Mouse (Mus musculus) G1E (cell line): ENCODE results near the gene Gm1553. TPM values are rescaled to one million over a fixed set of nuclear protein-coding genes. Genes with fewer than 3 reads are reported as not detected.

Source experiments
- ATAC-seq: 2 replicates; pipeline ENCODE4 v1.8.0; 2016; ENCODE audit warnings: mild to moderate bottlenecking; ENCODE audit not compliant: insufficient number of reproducible peaks, poor library complexity, low FRiP score, severe bottlenecking; ENCODE audit errors: extremely low read depth
- DNase-seq: peaks from one replicate; pipeline ENCODE4 v3.0.0; 2012; ENCODE audit warnings: low spot score
- H3K27me3 ChIP-seq: 2 replicates; pipeline ENCODE4 v1.6.1; 2012; ENCODE audit warnings: mild to moderate bottlenecking, low read length, inconsistent platforms; ENCODE audit not compliant: insufficient read depth
- H3K36me3 ChIP-seq: replicated peaks from 2 replicates; pipeline ENCODE3; 2012; ENCODE audit warnings: mild to moderate bottlenecking, inconsistent platforms
- H3K4me1 ChIP-seq: 2 replicates; pipeline ENCODE4 v1.6.1; 2012; ENCODE audit warnings: low read depth, low read length, inconsistent platforms, mixed read lengths; ENCODE audit not compliant: insufficient read depth
- H3K4me3 ChIP-seq: 2 replicates; pipeline ENCODE4 v1.5.1; 2012; ENCODE audit warnings: low read depth, mild to moderate bottlenecking, inconsistent platforms, low read length, moderate library complexity, mixed read lengths
- H3K9me3 ChIP-seq: replicated peaks from 2 replicates; pipeline ENCODE4 v1.6.1; 2012; ENCODE audit warnings: inconsistent platforms
- CTCF ChIP-seq: IDR thresholded peaks from 2 replicates; pipeline ENCODE4 v1.5.1; 2012; ENCODE audit warnings: low read depth, low read length, inconsistent platforms, mixed read lengths
- GATA1 ChIP-seq: IDR thresholded peaks from 2 replicates; pipeline ENCODE4 v1.6.1; 2012; ENCODE audit warnings: borderline replicate concordance, low read length, inconsistent platforms, mixed read lengths
- GATA2 ChIP-seq: IDR thresholded peaks from 2 replicates; pipeline ENCODE4 v1.6.1; 2012; ENCODE audit warnings: low read depth, low read length, inconsistent platforms, borderline replicate concordance
- POLR2AphosphoS5 ChIP-seq: IDR thresholded peaks from 2 replicates; pipeline ENCODE4 v1.6.1; 2012; ENCODE audit warnings: low read depth, low read length, inconsistent platforms; ENCODE audit not compliant: insufficient replicate concordance
- TAL1 ChIP-seq: conservative IDR thresholded peaks from 2 replicates; pipeline ENCODE4 v1.6.1; 2012; ENCODE audit warnings: low read depth, low read length, inconsistent platforms, mixed read lengths
- polyA plus RNA-seq: library from polyadenylated mRNA; stranded (reverse); fragments of >175 nt; gene quantifications from 2 replicates; pipeline ENCODE4 v1.2.3, GENCODE M21; 2012
- total RNA-seq, 2 experiments: library from RNA; stranded (forward) in 1 of 2; stranded (reverse) in 1 of 2; fragments of 200-1000 nt in 1 of 2; fragments of >200 nt in 1 of 2; fragmentation: Nextera tagmentation in 1 of 2; gene quantifications; 2 replicates each; pipeline ENCODE4 v1.2.3; 2014 to 2017

Gm1553 gene
- total RNA-seq (2014; fragmentation: Nextera tagmentation) (not detected in 2 replicates), total RNA-seq (2017) (not detected in 2 replicates), polyA plus RNA-seq (not detected in 2 replicates)

GRCm38 (mm10) chr10:82492518-82492917 lies at the start of gene Gm1553:
Gene Gm1553 (minus strand): TSS chr10:82492618.
- ATAC-seq (no peak), DNase-seq (no peak)
- TF ChIP-seq GATA2, result no peak
- no peak for TF ChIP-seq TAL1
- TF ChIP-seq CTCF, result no peak
- no peak for TF ChIP-seq GATA1
- no peak for TF ChIP-seq POLR2AphosphoS5
- H3K9me3 ChIP-seq, result no peaks in the 10 kb centered on the region
- no peaks in the 10 kb centered on the region for H3K36me3 ChIP-seq
- no peak within 1 kb of the TSS for H3K4me3 ChIP-seq
- no peaks in the 10 kb centered on the region for H3K4me1 ChIP-seq
- H3K27me3 ChIP-seq, result no peaks in the 10 kb centered on the region

Other genes starting within 250 kb of the Gm1553 start
- gene 4932415D10Rik, start 176.0 kb downstream of the Gm1553 start, total RNA-seq (2014; fragmentation: Nextera tagmentation), result not detected in 2 replicates
- gene 4932415D10Rik, start 176.0 kb downstream of the Gm1553 start, total RNA-seq (2017), result 0.06 and 0.11 TPM in 2 replicates
- not detected in 2 replicates for gene 4932415D10Rik, start 176.0 kb downstream of the Gm1553 start, polyA plus RNA-seq
- 23.2 and 25.1 TPM in 2 replicates for gene Gm4924, start 138.4 kb downstream of the Gm1553 start, total RNA-seq (2014; fragmentation: Nextera tagmentation)
- gene Gm4924, start 138.4 kb downstream of the Gm1553 start, total RNA-seq (2017), result 19.3 and 25.6 TPM in 2 replicates
- 0.08 and 0.27 TPM in 2 replicates for gene Gm4924, start 138.4 kb downstream of the Gm1553 start, polyA plus RNA-seq
- gene 1190007I07Rik, start 130.6 kb upstream of the Gm1553 start, total RNA-seq (2014; fragmentation: Nextera tagmentation), result 4.1 and 10.5 TPM in 2 replicates
- gene 1190007I07Rik, start 130.6 kb upstream of the Gm1553 start, total RNA-seq (2017), result 54.8 and 55.8 TPM in 2 replicates
- 58.5 and 59.5 TPM in 2 replicates for gene 1190007I07Rik, start 130.6 kb upstream of the Gm1553 start, polyA plus RNA-seq
- gene Tdg, start 137.2 kb upstream of the Gm1553 start, total RNA-seq (2014; fragmentation: Nextera tagmentation), result 40.9 and 62.2 TPM in 2 replicates
- 15.7 and 18.8 TPM in 2 replicates for gene Tdg, start 137.2 kb upstream of the Gm1553 start, total RNA-seq (2017)
- gene Tdg, start 137.2 kb upstream of the Gm1553 start, polyA plus RNA-seq, result 16.7 and 16.9 TPM in 2 replicates
- 0.29 TPM in 1 of 2 replicates, not detected in the other for gene Glt8d2, start 198.0 kb upstream of the Gm1553 start, total RNA-seq (2014; fragmentation: Nextera tagmentation)
- 0.33 and 0.41 TPM in 2 replicates for gene Glt8d2, start 198.0 kb upstream of the Gm1553 start, total RNA-seq (2017)
- not detected in 2 replicates for gene Glt8d2, start 198.0 kb upstream of the Gm1553 start, polyA plus RNA-seq
- gene Hcfc2, start 203.5 kb upstream of the Gm1553 start, total RNA-seq (2014; fragmentation: Nextera tagmentation), result 42.0 and 48.3 TPM in 2 replicates
- gene Hcfc2, start 203.5 kb upstream of the Gm1553 start, total RNA-seq (2017), result 75.2 and 79.4 TPM in 2 replicates
- 3.6 and 4.4 TPM in 2 replicates for gene Hcfc2, start 203.5 kb upstream of the Gm1553 start, polyA plus RNA-seq